Mouse (Mus musculus) midbrain, postnatal 0 days (tissue): ENCODE measurements around the gene Gorab. TPM values are rescaled to one million over a fixed set of nuclear protein-coding genes. Genes with fewer than 3 reads are reported as not detected.

ENCODE experiments used
- ATAC-seq: fragments of 200-750 bp; cut with Nextera tagmentation; 2 replicates; pipeline ENCODE4 v1.8.0; 2017; ENCODE audit warnings: moderate number of reproducible peaks, mild to moderate bottlenecking, moderate TSS enrichment, moderate library complexity; ENCODE audit not compliant: low FRiP score
- DNase-seq: peaks from one replicate; pipeline ENCODE4 v3.0.0-alpha.2; 2015; ENCODE audit warnings: low spot score
- H3K27ac ChIP-seq: fragments of 300-500 bp; sonication (generic); 2 replicates; pipeline ENCODE4 v1.5.1; 2014; ENCODE audit warnings: low read depth, mild to moderate bottlenecking, low read length, mixed read lengths
- H3K27me3 ChIP-seq: fragments of 300-500 bp; sonication (generic); 2 replicates; pipeline ENCODE4 v1.6.1; 2014; ENCODE audit warnings: low read length, control low read depth, mixed read lengths; ENCODE audit not compliant: insufficient read depth
- H3K36me3 ChIP-seq: fragments of 300-500 bp; sonication (generic); 2 replicates; pipeline ENCODE4 v1.6.1; 2014; ENCODE audit warnings: low read length, control low read depth, mixed read lengths; ENCODE audit not compliant: insufficient read depth
- H3K4me1 ChIP-seq: fragments of 300-500 bp; sonication (generic); 2 replicates; pipeline ENCODE4 v1.6.1; 2014; ENCODE audit warnings: mild to moderate bottlenecking, control low read depth, antibody characterized with exemption, low read length, mixed read lengths; ENCODE audit not compliant: insufficient read depth
- H3K4me2 ChIP-seq: fragments of 300-500 bp; sonication (generic); 2 replicates; pipeline ENCODE4 v1.6.1; 2014; ENCODE audit warnings: low read depth, mild to moderate bottlenecking, low read length, mixed read lengths; ENCODE audit not compliant: poor library complexity, severe bottlenecking
- H3K4me3 ChIP-seq: fragments of 300-500 bp; sonication (generic); 2 replicates; pipeline ENCODE4 v1.5.1; 2014; ENCODE audit warnings: low read depth, mild to moderate bottlenecking, low read length, moderate library complexity
- H3K9ac ChIP-seq: fragments of 300-500 bp; sonication (generic); replicated peaks from 2 replicates; pipeline ENCODE4 v1.6.1; 2014; ENCODE audit warnings: mild to moderate bottlenecking, low read length, moderate library complexity, mixed read lengths; ENCODE audit not compliant: poor library complexity, severe bottlenecking
- H3K9me3 ChIP-seq: fragments of 300-500 bp; sonication (generic); 2 replicates; pipeline ENCODE4 v1.6.1; 2016; ENCODE audit warnings: low read length, control low read depth
- CTCF ChIP-seq: IDR thresholded peaks from 2 replicates; pipeline ENCODE4 v1.5.1; 2016; ENCODE audit warnings: antibody characterized with exemption, mild to moderate bottlenecking
- WGBS: fragments of 180-500 bp; shearing (Covaris S2); extraction: QIAGEN DNeasy Blood & Tissue Kit; methylation state at CpG from one replicate; pipeline ENCODE4 v1.1.7; 2014; 5-methylcytosine and 5-hydroxymethylcytosine counted together
- polyA plus RNA-seq: library from polyadenylated mRNA; unstranded; fragments of >200 nt; fragmentation: Nextera tagmentation; extraction: Ambion mirVana; gene quantifications from 2 replicates; pipeline ENCODE4 v1.2.1, GENCODE M21; 2015
- total RNA-seq: library from RNA; depleted of rRNA; stranded (reverse); fragments of >200 nt; gene quantifications from 2 replicates; pipeline ENCODE4 v1.2.3, GENCODE M21; 2014; rRNA removed

The Gorab gene
- total and polyA plus RNA-seq, 2 experiments from 2014 or later, result 12.7 to 17.0 TPM

DNA sequence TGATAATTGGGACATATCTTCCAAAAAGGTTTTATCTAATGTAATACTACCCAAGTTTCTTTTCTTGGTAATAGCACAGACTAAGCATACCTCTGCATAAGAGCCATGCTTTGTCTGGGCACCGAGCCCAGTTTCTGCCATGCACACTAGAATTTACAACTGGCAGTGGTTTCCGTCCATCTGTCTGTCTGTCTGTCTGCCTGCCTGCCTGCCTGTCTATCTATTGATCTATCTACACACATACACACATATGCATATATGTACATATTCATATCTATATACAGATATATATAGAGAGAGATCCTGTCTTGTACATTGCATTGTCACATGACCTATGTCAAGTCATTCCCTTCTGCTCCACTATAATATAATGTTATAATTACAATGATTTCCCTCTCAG lies 65.6 kb downstream of the Gorab start:
- TF ChIP-seq CTCF, result no peak
- Histone ChIP-seq H3K9ac (no peak overlapping the region), H3K27ac (no peak overlapping the region), H3K36me3 (no peaks in the 10 kb centered on the region), H3K4me3 (no peak overlapping the region), H3K27me3 (no peaks in the 10 kb centered on the region), H3K4me2 (no peak overlapping the region), H3K4me1 (no peaks in the 10 kb centered on the region), H3K9me3 (no peaks in the 10 kb centered on the region)
- DNase-seq (no peak), ATAC-seq (no peak)
- WGBS, result 83% methylated on average over 2 of the region's 2 CpGs

Other genes starting within 250 kb of the Gorab start
- 6.0 and 7.8 TPM in 2 replicates for gene Prrx1, start 90.0 kb downstream of the Gorab start, total RNA-seq
- 4.2 and 4.3 TPM in 2 replicates for gene Prrx1, start 90.0 kb downstream of the Gorab start, polyA plus RNA-seq